10 mouse cellular contexts compared by ENCODE assay signal in genomic region chr6:114988619-114988980, GRCm38 (mm10). TPM values are rescaled to one million over a fixed set of nuclear protein-coding genes. Genes with fewer than 3 reads are reported as not detected.
DNase-seq lines count a peak whose midpoint lies in the region; ATAC-seq lines count a peak whose summit lies in the region.
"Had no signal": no experiment of that assay in that cellular context is flagged by ENCODE, and none has a peak within 500 bp of the region (broad histone marks: within the 10 kb centered on the region; RNA-seq: fewer than 3 reads in every experiment).

No protein-coding gene starts in this region.

- H3K27me3 ChIP-seq in neural tube, embryonic 13.5 days, result no peaks in the 10 kb centered on the region
- no peaks in the 10 kb centered on the region for H3K27me3 ChIP-seq in intestine, embryonic 16.5 days (replicated peaks; ENCODE audit: control insufficient read depth, insufficient read depth, low read length)
- H3K27me3 ChIP-seq in limb, embryonic 15.5 days, result no peaks in the 10 kb centered on the region
- H3K27me3 ChIP-seq in stomach, embryonic 16.5 days (ENCODE audit: control insufficient read depth, insufficient read depth, low read length), result no peaks in the 10 kb centered on the region
- H3K27me3 ChIP-seq: forebrain, embryonic 15.5 days; hindbrain, embryonic 13.5 days had no signal

- no peak overlapping the region for H3K4me2 ChIP-seq in neural tube, embryonic 13.5 days
- H3K4me2 ChIP-seq in intestine, embryonic 16.5 days (ENCODE audit: low read depth, low read length), result no peak overlapping the region
- H3K4me2 ChIP-seq in limb, embryonic 15.5 days, result no peak overlapping the region
- no peak overlapping the region for H3K4me2 ChIP-seq in stomach, embryonic 16.5 days (ENCODE audit: low read depth, low read length)
- H3K4me2 ChIP-seq: forebrain, embryonic 15.5 days; hindbrain, embryonic 13.5 days had no signal

- peaks cover 12% of the 10 kb centered on the region; the same call in 1 of the 2 replicates for H3K4me1 ChIP-seq in neural tube, embryonic 13.5 days (replicated peaks)
- no peaks in the 10 kb centered on the region for H3K4me1 ChIP-seq in intestine, embryonic 16.5 days (ENCODE audit: control insufficient read depth, insufficient read depth, low read length)
- H3K4me1 ChIP-seq in limb, embryonic 15.5 days, result peaks cover 31% of the 10 kb centered on the region
- no peaks in the 10 kb centered on the region for H3K4me1 ChIP-seq in stomach, embryonic 16.5 days (ENCODE audit: control insufficient read depth, insufficient read depth, low read length)

- intact Hi-C loops in left cerebral cortex, postnatal 14 days (cut with DNase I), result no loop called here

- no peaks in the 10 kb centered on the region for H3K9me3 ChIP-seq in neural tube, embryonic 13.5 days
- H3K9me3 ChIP-seq in intestine, embryonic 16.5 days (ENCODE audit: control insufficient read depth, low read length), result no peaks in the 10 kb centered on the region
- no peaks in the 10 kb centered on the region for H3K9me3 ChIP-seq in limb, embryonic 15.5 days
- no peaks in the 10 kb centered on the region for H3K9me3 ChIP-seq in stomach, embryonic 16.5 days (replicated peaks; ENCODE audit: control insufficient read depth, low read length)
- H3K9me3 ChIP-seq: forebrain, embryonic 15.5 days; hindbrain, embryonic 13.5 days had no signal

- WGBS in neural tube, embryonic 13.5 days, result 54% methylated on average over 3 of the region's 3 CpGs
- WGBS in intestine, embryonic 16.5 days, result 68% methylated on average over 3 of the region's 3 CpGs
- 42% methylated on average over 3 of the region's 3 CpGs for WGBS in limb, embryonic 15.5 days
- WGBS in stomach, embryonic 16.5 days, result 52% methylated on average over 3 of the region's 3 CpGs

- H3K27ac ChIP-seq in neural tube, embryonic 13.5 days (replicated peaks), result 0 out of 2 replicates have a peak overlapping the region, but pooled peaks have one; percentile 4
- H3K27ac ChIP-seq in intestine, embryonic 16.5 days (ENCODE audit: low read length), result peak overlapping the region; percentile 24; the same call in 1 of the 2 replicates
- H3K27ac ChIP-seq in limb, embryonic 15.5 days, result peak overlapping the region; percentile 69
- H3K27ac ChIP-seq in stomach, embryonic 16.5 days (ENCODE audit: low read length), result peak overlapping the region; percentile 92
- H3K27ac ChIP-seq: forebrain, embryonic 15.5 days; hindbrain, embryonic 13.5 days had no signal

- ATAC-seq in neural tube, embryonic 13.5 days (ENCODE audit: low read depth), result no peak
- peak; percentile 80 for ATAC-seq in intestine, embryonic 16.5 days
- ATAC-seq in limb, embryonic 15.5 days (ENCODE audit: insufficient number of reproducible peaks, low FRiP score, low TSS enrichment, low read depth), result no peak; the same call in 1 of the 2 replicates
- peak; percentile 83 for ATAC-seq in stomach, embryonic 16.5 days (ENCODE audit: insufficient read depth, low FRiP score)
- ATAC-seq: forebrain, embryonic 15.5 days had no signal

- H3K9ac ChIP-seq in neural tube, embryonic 13.5 days, result no peak overlapping the region
- H3K9ac ChIP-seq in intestine, embryonic 16.5 days (ENCODE audit: low read depth, low read length), result no peak overlapping the region
- no peak overlapping the region for H3K9ac ChIP-seq in limb, embryonic 15.5 days
- H3K9ac ChIP-seq in stomach, embryonic 16.5 days (ENCODE audit: low read length), result peak overlapping the region; percentile 31; the same call in 1 of the 2 replicates
- H3K9ac ChIP-seq: forebrain, embryonic 15.5 days; hindbrain, embryonic 13.5 days had no signal

- no peak for DNase-seq in neural tube, embryonic 10.5 days (ENCODE audit: extremely low spot score, low spot score)
- DNase-seq in left cerebral cortex, postnatal 14 days (ENCODE audit: low spot score in 2 of 2), result no peak
- DNase-seq in testis, postnatal 10 days (ENCODE audit: low spot score), result no peak
- DNase-seq in right cerebral cortex, postnatal 10 days (ENCODE audit: low spot score in 2 of 2), result no peak

- no peak overlapping the region for H3K4me3 ChIP-seq in neural tube, embryonic 13.5 days
- H3K4me3 ChIP-seq in intestine, embryonic 16.5 days (ENCODE audit: low read length), result no peak overlapping the region
- H3K4me3 ChIP-seq in limb, embryonic 15.5 days, result no peak overlapping the region
- H3K4me3 ChIP-seq in stomach, embryonic 16.5 days (replicated peaks; ENCODE audit: low read length), result no peak overlapping the region
- H3K4me3 ChIP-seq: forebrain, embryonic 15.5 days; hindbrain, embryonic 13.5 days had no signal

- H3K36me3 ChIP-seq in neural tube, embryonic 13.5 days, result no peaks in the 10 kb centered on the region
- H3K36me3 ChIP-seq in intestine, embryonic 16.5 days (ENCODE audit: control insufficient read depth, insufficient read depth, low read length), result no peaks in the 10 kb centered on the region
- no peaks in the 10 kb centered on the region for H3K36me3 ChIP-seq in limb, embryonic 15.5 days
- H3K36me3 ChIP-seq in stomach, embryonic 16.5 days (ENCODE audit: control insufficient read depth, insufficient read depth, low read length), result no peaks in the 10 kb centered on the region
- H3K36me3 ChIP-seq: forebrain, embryonic 15.5 days; hindbrain, embryonic 13.5 days had no signal

RNA-seq across cellular contexts. Expression of gene Vgll4, which starts 18.8 kb away (rescaled TPM):
- 60.6 and 65.2 TPM in 2 replicates for polyA plus RNA-seq in neural tube, embryonic 13.5 days (2015; fragmentation: Nextera tagmentation; extraction: Ambion mirVana)
- polyA plus RNA-seq in intestine, embryonic 16.5 days (2015; fragmentation: Nextera tagmentation; extraction: Ambion mirVana), result 66.1 and 75.7 TPM in 2 replicates
- polyA plus RNA-seq in limb, embryonic 15.5 days (2015; fragmentation: Nextera tagmentation; extraction: Ambion mirVana), result 121 and 130 TPM in 2 replicates
- 75.1 and 77.1 TPM in 2 replicates for polyA plus RNA-seq in stomach, embryonic 16.5 days (2015; fragmentation: Nextera tagmentation; extraction: Ambion mirVana)
- total RNA-seq in left cerebral cortex, postnatal 14 days (2021), result 10 to 100 TPM; 48.0 to 53.4 TPM

RNA-seq across cellular contexts. Expression of gene Tamm41, which starts 49.1 kb away (rescaled TPM):
- polyA plus RNA-seq in neural tube, embryonic 13.5 days (2015; fragmentation: Nextera tagmentation; extraction: Ambion mirVana), result 43.2 and 45.4 TPM in 2 replicates
- polyA plus RNA-seq in intestine, embryonic 16.5 days (2015; fragmentation: Nextera tagmentation; extraction: Ambion mirVana), result 58.7 and 66.8 TPM in 2 replicates
- 48.5 and 52.2 TPM in 2 replicates for polyA plus RNA-seq in limb, embryonic 15.5 days (2015; fragmentation: Nextera tagmentation; extraction: Ambion mirVana)
- 43.0 and 49.1 TPM in 2 replicates for polyA plus RNA-seq in stomach, embryonic 16.5 days (2015; fragmentation: Nextera tagmentation; extraction: Ambion mirVana)
- 10 to 100 TPM; 17.3 to 21.9 TPM for total RNA-seq in left cerebral cortex, postnatal 14 days (2021)

Comparison
In these comparisons a context has a peak if more than half of its experiments do, and no peak if none do; other contexts are left out.
1. ATAC-seq: peak in intestine, embryonic 16.5 days (single experiment) and stomach, embryonic 16.5 days (single experiment); none in neural tube, embryonic 13.5 days (single experiment) and limb, embryonic 15.5 days (single experiment).
2. H3K27ac ChIP-seq: peak in every context shown above with its lines; median percentile 92 in stomach, embryonic 16.5 days; 69 in limb, embryonic 15.5 days; 24 in intestine, embryonic 16.5 days; 4 in neural tube, embryonic 13.5 days.